Mouse (Mus musculus): ENCODE data around the gene Acot1. TPM values are rescaled to one million over a fixed set of nuclear protein-coding genes. Genes with fewer than 3 reads are reported as not detected.
A peak's percentile ranks its signal among the peaks of the same experiment; 100 is the strongest.

Acot1 gene
- total RNA-seq, 1 experiment from 2014 or later = 7.9 TPM

DNA sequence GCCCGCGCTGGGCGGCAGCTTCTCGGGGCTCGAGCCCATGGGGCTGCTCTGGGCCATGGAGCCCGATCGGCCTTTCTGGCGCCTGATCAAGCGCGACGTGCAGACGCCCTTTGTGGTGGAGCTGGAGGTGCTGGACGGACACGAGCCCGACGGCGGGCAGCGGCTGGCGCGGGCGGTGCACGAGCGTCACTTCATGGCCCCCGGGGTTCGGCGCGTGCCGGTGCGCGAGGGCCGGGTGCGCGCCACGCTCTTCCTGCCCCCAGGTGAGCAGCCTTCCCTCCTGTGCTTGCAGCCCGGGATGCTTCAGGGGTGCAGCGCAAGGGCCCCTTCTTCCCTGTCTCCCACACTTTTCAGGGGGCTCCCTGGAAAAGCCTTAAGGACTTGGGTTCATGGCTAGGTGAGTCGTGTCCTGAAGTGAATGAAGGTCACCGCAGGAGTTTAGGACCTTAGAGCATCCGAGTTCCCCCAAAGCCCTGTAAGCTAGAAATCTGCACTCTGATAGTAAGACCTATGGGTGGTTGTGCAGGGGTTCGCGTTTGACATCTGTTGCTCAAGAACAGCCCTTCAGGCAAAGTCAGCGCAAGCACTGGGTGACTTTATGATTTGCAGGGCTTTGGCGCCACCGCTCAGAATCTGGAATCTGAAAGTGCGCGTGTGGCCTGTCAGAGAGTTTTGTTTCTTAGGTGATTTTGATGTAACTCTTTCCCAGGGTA is 44.5 kb downstream of the Acot1 start:
- peak; percentile 58; the same call in 1 of the 2 replicates for ATAC-seq (replicated peaks; ENCODE audit: low read depth, poor library complexity, severe bottlenecking)

DNA sequence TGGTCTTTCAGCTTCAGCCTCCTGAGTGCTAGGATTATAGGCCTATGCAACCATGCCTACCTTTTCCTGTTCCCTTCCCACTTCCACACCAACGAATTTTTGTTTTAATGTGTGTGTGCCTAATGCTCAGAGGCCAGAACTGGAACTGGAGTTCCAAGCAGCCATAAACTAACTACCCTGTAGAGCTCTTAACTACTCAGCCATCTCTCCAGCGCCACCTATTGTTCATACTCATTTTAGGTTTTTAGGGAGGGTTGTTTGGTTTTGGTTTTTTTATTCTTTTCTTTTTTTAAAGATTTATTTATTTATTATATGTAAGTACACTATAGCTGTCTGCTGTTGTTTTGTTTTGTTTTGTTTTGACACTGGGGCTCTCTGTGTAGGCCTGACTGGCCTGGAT is 51.7 kb downstream of the Acot1 start:
- ATAC-seq (replicated peaks; ENCODE audit: low read depth, poor library complexity, severe bottlenecking) = peak; percentile 77; the same call in 1 of the 2 replicates

DNA sequence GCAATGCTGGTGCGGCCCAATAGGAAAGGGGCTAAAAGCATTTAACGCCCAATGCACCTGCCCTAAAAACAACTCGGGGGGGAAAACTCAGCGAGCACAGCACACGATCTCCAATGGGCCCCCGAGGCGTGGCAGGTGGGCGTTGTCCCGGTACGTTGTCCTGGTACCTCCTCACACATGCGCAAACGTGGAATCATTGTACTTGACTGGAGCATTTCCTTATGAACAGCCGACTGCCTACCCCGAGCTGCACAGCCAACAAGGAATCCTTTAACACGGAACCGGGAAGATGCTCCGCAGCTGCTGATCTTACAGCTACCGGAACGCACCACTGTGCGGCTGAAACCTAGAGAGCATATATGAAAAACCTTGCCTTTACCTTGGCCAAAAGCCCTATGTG is 53.0 kb downstream of the Acot1 start:
- ATAC-seq (replicated peaks; ENCODE audit: low read depth, poor library complexity, severe bottlenecking) = no peak

DNA sequence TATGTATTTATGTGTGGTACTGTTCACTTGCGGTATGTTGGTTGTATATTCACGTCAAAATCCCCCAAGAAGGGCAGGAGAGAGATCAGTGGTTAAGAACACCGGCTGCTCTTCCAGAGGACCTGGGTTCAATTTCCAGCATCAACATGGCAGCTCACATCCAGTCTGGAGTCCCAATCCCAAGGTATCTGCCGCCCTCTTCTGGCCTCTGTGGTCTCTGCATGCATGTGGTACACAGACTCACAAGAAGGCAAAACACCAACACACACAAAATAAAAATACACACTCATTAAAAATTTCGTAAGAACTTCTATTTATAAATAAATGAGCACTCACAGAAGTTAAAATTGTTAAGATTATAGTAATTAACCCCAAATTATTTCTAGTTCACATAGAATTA is 53.9 kb downstream of the Acot1 start:
- no peak for ATAC-seq (replicated peaks; ENCODE audit: low read depth, poor library complexity, severe bottlenecking)

DNA sequence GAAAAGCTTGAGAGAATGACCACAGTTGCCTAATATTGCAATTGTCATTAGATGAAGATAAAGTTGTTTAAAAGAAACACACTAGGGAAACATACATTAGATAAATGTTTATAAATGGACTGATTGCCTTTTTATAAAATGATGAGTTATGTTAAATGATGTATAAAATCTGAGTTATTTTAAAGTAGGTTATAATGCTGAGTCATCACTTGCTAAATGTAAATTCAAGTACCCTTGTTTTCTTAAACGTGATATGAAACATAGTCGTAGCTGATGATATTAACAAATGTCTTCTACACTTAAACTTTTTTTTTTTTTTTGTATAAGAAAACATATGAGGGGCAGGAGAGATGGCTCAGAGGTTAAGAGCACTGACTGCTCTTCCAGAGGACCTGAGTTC is 54.5 kb downstream of the Acot1 start:
- no peak for ATAC-seq (replicated peaks; ENCODE audit: low read depth, poor library complexity, severe bottlenecking)

DNA sequence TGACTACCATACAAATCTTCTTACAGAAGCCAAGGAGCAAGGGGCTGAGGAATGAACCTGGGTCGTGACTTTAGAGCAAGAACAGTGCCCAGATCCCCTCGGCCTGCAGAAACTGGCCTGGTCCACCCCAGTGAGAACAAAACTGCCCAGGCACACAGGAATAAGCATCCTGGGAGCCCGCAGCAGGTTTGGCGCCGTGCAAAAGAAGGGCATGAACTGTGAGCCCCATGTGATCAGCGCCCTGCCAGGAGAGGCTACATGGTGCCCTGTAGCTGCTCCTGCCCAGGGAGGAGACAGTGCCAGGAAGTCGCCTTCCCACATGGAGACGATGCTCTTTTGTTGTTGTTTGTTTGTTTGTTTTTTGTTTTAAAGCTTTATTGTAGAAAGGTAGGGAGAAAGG is 55.3 kb downstream of the Acot1 start:
- ATAC-seq (replicated peaks; ENCODE audit: low read depth, poor library complexity, severe bottlenecking) = no peak

DNA sequence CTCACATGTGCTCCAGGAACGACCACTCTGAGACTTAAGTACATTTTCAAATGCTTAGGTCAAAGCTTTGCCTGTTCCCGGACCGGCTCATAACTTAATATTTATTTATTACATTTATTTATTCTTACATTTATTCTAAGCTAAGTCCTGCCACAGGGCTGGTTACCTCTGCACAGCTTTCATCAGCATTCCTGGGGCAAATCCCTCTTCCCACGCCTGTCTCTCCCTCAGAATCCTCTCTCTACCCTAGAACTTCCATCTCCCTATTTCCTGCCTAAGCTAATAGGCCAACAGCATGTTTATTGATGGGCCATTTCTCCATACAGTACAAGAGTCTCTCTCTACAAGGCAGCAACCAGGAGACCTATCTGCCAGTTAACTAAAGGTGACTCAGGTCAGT is 58.5 kb downstream of the Acot1 start:
- no peak for ATAC-seq (replicated peaks; ENCODE audit: low read depth, poor library complexity, severe bottlenecking)

Other genes with a start within 250 kb of the Acot1 start
- gene Papln, start 245.9 kb upstream of the Acot1 start, total RNA-seq (2017) = 0.05 TPM in 1 of 2 replicates, not detected in the other
- 14.1 and 17.0 TPM in 2 replicates for gene Numb, start 87.6 kb upstream of the Acot1 start, total RNA-seq (2017)
- gene Riox1, start 58.9 kb upstream of the Acot1 start, total RNA-seq (2017) = 15.2 and 16.7 TPM in 2 replicates
- gene Heatr4, start 24.6 kb upstream of the Acot1 start, total RNA-seq (2017) = not detected in 2 replicates
- gene Acot2, start 21.6 kb upstream of the Acot1 start, total RNA-seq (2017) = 13.1 and 16.3 TPM in 2 replicates
- gene Acot4, start 28.9 kb downstream of the Acot1 start, total RNA-seq (2017) = not detected in 2 replicates
- gene Gm49366, start 29.4 kb downstream of the Acot1 start, total RNA-seq (2017) = not detected in 2 replicates
- gene Acot3, start 42.7 kb downstream of the Acot1 start, total RNA-seq (2017) = not detected in 2 replicates
- gene Acot5, start 59.8 kb downstream of the Acot1 start, total RNA-seq (2017) = not detected in 2 replicates
- gene Acot6, start 91.2 kb downstream of the Acot1 start, total RNA-seq (2017) = 1.6 and 2.5 TPM in 2 replicates
- 2.3 and 4.1 TPM in 2 replicates for gene Dnal1, start 104.9 kb downstream of the Acot1 start, total RNA-seq (2017)
- 0.58 and 0.64 TPM in 2 replicates for gene Pnma1, start 139.0 kb downstream of the Acot1 start, total RNA-seq (2017)
- 13.0 and 15.1 TPM in 2 replicates for gene Elmsan1, start 209.4 kb downstream of the Acot1 start, total RNA-seq (2017)